16 mouse cellular contexts compared by ENCODE assay signal in genomic region chr5:97899321-97899720, GRCm38 (mm10).
"Had no signal": no experiment of that assay in that cellular context is flagged by ENCODE, and none has a peak within 500 bp of the region (broad histone marks: within the 10 kb centered on the region; RNA-seq: fewer than 3 reads in every experiment).

No protein-coding gene starts in this region.

- DNase-seq: kidney, postnatal 25 days; layer of hippocampus, adult 9-11 months; liver, postnatal 0 days; lung, embryonic 14.5 days; thymus, adult 18-20 months; thymus, postnatal 36 days had no signal

- H3K4me1 ChIP-seq: limb, embryonic 12.5 days; limb, embryonic 15.5 days; midbrain, embryonic 12.5 days had no signal

- H3K9ac ChIP-seq: limb, embryonic 12.5 days; limb, embryonic 15.5 days; liver, embryonic 14.5 days; liver, postnatal 0 days; lung, embryonic 14.5 days; midbrain, embryonic 12.5 days had no signal

- H3K4me3 ChIP-seq: layer of hippocampus, adult 2 months; limb, embryonic 12.5 days; limb, embryonic 15.5 days; midbrain, embryonic 12.5 days had no signal

- H3K9me3 ChIP-seq: limb, embryonic 15.5 days had no signal

- H3K36me3 ChIP-seq: limb, embryonic 12.5 days; limb, embryonic 15.5 days; midbrain, embryonic 12.5 days had no signal

- H3K4me2 ChIP-seq: limb, embryonic 12.5 days; limb, embryonic 15.5 days; liver, embryonic 11.5 days; lung, embryonic 14.5 days; midbrain, embryonic 12.5 days had no signal

- H3K27me3 ChIP-seq: limb, embryonic 12.5 days; limb, embryonic 15.5 days; midbrain, embryonic 12.5 days had no signal

- ATAC-seq: liver, postnatal 0 days; lung, postnatal 0 days; midbrain, embryonic 16.5 days had no signal

- H3K27ac ChIP-seq: kidney, postnatal 0 days; layer of hippocampus, adult 2 months; limb, embryonic 12.5 days; limb, embryonic 15.5 days; liver, embryonic 14.5 days; macrophage; midbrain, embryonic 12.5 days had no signal
